Mouse (Mus musculus): ENCODE results near the gene Slc35c2.

DNA sequence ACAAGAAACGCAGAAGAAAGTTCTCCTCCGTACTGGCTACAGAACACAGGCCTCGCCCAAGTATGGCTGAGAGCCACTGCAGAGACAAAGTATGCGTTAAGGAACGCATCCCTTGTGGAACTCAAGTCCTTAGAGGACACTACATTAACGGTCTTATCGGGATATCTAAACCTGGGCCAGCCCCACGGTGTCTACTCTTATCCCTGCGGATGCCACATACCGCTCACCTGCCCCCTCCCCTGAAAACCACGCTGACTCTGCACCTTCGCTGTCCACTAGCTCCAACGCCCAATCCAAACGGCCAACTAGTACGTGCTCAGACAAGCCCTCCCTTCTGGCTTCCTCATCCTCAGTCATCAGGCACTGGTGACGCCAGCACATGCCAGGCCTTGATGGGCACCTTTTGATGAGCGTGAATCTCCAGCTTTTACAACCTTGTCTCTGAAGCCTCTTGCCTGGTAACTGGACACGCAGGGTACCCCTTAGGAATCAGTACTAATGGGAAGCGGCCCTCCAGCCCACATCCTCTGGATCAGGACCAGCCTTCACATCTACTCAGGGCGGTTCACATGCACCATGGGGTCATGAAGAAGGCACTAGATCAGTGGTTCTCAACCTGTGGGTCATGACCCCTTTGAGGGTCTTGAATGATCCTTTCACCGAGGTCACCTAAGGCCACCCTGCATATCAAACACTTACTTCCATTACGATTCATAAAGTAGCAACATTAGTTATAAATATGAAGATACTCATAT, 34.5 kb upstream of the Slc35c2 start:
- TF ChIP-seq POLR2A (IDR thresholded peaks at IDR 0.05; ENCODE audit: extremely low read depth, insufficient read depth, low read length), result no peak
- TF ChIP-seq CTCF (IDR thresholded peaks at IDR 0.05; ENCODE audit: low read depth, low read length), result no peak

Measured in liver, adult 2 months (tissue).